Mouse (Mus musculus) limb, embryonic 11.5 days (tissue): ENCODE results near the gene Mfsd7a. TPM values are rescaled to one million over a fixed set of nuclear protein-coding genes. Genes with fewer than 3 reads are reported as not detected.

Experiments
- ATAC-seq: fragments of 200-750 bp; cut with Nextera tagmentation; 2 replicates; pipeline ENCODE4 v1.8.0; 2017; ENCODE audit warnings: low read depth; ENCODE audit not compliant: insufficient number of reproducible peaks, low FRiP score, low TSS enrichment
- DNase-seq: peaks from one replicate; pipeline ENCODE4 v3.0.0-alpha.2; 2015; ENCODE audit warnings: low spot score
- H3K27ac ChIP-seq: fragments of 300-500 bp; sonication (generic); replicated peaks from 2 replicates; pipeline ENCODE4 v1.5.1; 2014; ENCODE audit warnings: low read depth, mild to moderate bottlenecking, low read length
- H3K27me3 ChIP-seq: fragments of 300-500 bp; sonication (generic); 2 replicates; pipeline ENCODE4 v1.6.1; 2014; ENCODE audit warnings: mild to moderate bottlenecking, low read length, mixed read lengths; ENCODE audit not compliant: control insufficient read depth, insufficient read depth
- H3K36me3 ChIP-seq: fragments of 300-500 bp; sonication (generic); 2 replicates; pipeline ENCODE4 v1.6.1; 2014; ENCODE audit warnings: mild to moderate bottlenecking, low read length, moderate library complexity, mixed read lengths; ENCODE audit not compliant: control insufficient read depth, insufficient read depth
- H3K4me1 ChIP-seq: fragments of 300-500 bp; sonication (generic); 2 replicates; pipeline ENCODE4 v1.6.1; 2014; ENCODE audit warnings: low read length, mixed read lengths; ENCODE audit not compliant: control insufficient read depth, insufficient read depth
- H3K4me2 ChIP-seq: fragments of 300-500 bp; sonication (generic); 2 replicates; pipeline ENCODE4 v1.6.1; 2014; ENCODE audit warnings: low read depth, mild to moderate bottlenecking, moderate library complexity; ENCODE audit not compliant: severe bottlenecking
- H3K4me3 ChIP-seq: fragments of 300-500 bp; sonication (generic); 2 replicates; pipeline ENCODE4 v1.5.1; 2014; ENCODE audit warnings: low read depth, low read length
- H3K9ac ChIP-seq: fragments of 300-500 bp; sonication (generic); 2 replicates; pipeline ENCODE4 v1.6.1; 2014; ENCODE audit warnings: mild to moderate bottlenecking, low read length
- H3K9me3 ChIP-seq: fragments of 300-500 bp; sonication (generic); 2 replicates; pipeline ENCODE4 v1.6.1; 2016; ENCODE audit warnings: low read length; ENCODE audit not compliant: control insufficient read depth
- WGBS: fragments of 180-500 bp; shearing (Covaris S2); extraction: QIAGEN DNeasy Blood & Tissue Kit; methylation state at CpG from one replicate; pipeline ENCODE4 v1.1.7; 2014; 5-methylcytosine and 5-hydroxymethylcytosine counted together
- polyA plus RNA-seq: library from polyadenylated mRNA; unstranded; fragments of >200 nt; fragmentation: Nextera tagmentation; extraction: Ambion mirVana; gene quantifications from 2 replicates; pipeline ENCODE4 v1.2.1, GENCODE M21; 2014

Mfsd7a gene
- polyA plus RNA-seq, 1 experiment from 2014 or later = 0.15 TPM

DNA sequence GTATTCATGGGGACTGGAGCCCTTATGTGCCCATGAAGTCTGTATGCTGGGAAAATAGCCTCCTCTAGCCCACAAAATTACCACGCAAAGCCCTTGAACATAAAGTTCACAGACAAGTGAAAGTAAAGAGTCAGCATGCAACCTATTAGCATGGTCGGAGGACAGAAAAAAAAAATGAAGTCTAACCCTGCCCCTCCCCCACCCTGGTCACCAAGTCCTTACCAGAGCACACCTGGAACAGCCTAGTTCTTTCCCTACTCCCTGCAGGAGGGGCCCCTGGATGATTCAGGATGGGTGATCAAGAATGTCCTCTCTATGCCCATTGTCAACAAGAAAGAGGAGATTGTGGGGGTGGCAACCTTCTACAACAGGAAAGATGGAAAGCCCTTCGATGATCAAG is 25.9 kb downstream of the Mfsd7a start:
- ATAC-seq (no peak), DNase-seq (no peak)
- Histone ChIP-seq H3K36me3 (no peaks in the 10 kb centered on the region), H3K9me3 (no peaks in the 10 kb centered on the region), H3K27me3 (no peaks in the 10 kb centered on the region), H3K9ac (no peak overlapping the region), H3K4me1 (no peaks in the 10 kb centered on the region), H3K4me2 (no peak overlapping the region), H3K27ac (no peak overlapping the region), H3K4me3 (no peak overlapping the region)
- 77% methylated on average over 3 of the region's 3 CpGs for WGBS

DNA sequence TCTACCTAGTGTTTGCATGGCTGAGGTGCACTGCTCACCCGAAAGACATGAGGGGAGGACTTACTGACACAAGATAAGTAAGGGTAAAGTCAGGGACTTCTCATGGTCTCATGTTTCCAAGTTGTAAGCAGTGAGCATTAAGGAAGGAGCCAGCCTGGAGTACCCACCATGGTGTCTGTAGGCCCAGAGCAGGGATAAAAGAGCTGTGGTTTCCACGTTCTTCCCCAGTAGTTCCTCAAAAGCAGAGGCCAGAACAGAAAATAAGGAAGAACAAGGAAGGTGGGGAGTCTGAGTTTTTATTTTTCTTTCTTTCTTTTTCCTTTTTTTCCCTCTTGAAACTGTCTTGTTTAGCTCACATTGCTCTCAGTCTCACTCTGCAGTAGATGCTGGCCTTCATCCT is 34.0 kb downstream of the Mfsd7a start:
- 72% methylated on average over 2 of the region's 2 CpGs for WGBS
- H3K4me2 ChIP-seq = no peak overlapping the region
- H3K27ac ChIP-seq = no peak overlapping the region
- no peaks in the 10 kb centered on the region for H3K9me3 ChIP-seq
- no peaks in the 10 kb centered on the region for H3K27me3 ChIP-seq
- DNase-seq = no peak
- H3K36me3 ChIP-seq = no peaks in the 10 kb centered on the region
- ATAC-seq = no peak
- no peaks in the 10 kb centered on the region for H3K4me1 ChIP-seq
- H3K9ac ChIP-seq = no peak overlapping the region
- H3K4me3 ChIP-seq = no peak overlapping the region

DNA sequence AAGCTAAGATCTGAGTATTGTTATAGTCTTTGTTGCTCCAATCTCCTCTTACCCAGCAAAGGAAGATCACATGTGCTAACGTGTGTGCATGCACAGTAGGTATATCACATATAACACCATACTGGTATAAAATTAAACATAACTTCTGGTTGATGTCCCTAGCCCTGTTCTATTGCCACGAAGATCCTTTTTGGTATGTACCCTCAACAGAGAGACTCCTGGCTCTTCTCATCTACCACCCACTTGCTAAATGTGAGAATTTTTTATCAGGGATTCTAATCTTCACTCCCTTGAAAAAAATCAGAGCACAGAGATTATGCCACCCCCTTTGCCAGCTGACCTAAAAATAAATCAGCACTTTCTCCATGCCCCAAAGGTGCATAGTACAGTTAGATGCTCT is 41.7 kb downstream of the Mfsd7a start:
- Histone ChIP-seq H3K9ac (no peak overlapping the region), H3K36me3 (no peaks in the 10 kb centered on the region), H3K27ac (no peak overlapping the region), H3K9me3 (no peaks in the 10 kb centered on the region), H3K4me2 (no peak overlapping the region), H3K4me3 (no peak overlapping the region), H3K4me1 (no peaks in the 10 kb centered on the region), H3K27me3 (no peaks in the 10 kb centered on the region)
- ATAC-seq = no peak
- DNase-seq = no peak
- WGBS = 77% methylated on average over 2 of the region's 2 CpGs

DNA sequence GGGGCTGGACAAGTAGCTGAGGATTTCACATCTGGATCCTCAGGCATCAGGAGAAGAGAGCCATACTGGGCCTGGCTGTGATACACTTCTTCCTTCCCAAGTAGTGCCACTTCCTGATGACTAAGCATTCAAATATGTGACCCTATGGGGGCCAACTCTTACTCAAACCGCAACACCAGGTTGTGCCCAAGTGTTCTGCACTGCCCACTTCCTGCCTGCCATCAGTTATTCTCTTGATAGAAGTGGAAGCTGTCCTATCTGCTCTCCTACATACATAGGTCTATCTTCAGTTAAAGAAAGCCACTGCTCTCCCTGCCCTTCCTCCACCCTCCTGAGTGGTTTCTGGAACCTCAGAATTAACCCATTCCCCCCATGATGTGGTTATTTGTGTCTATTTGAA is 43.2 kb downstream of the Mfsd7a start:
- no peaks in the 10 kb centered on the region for H3K36me3 ChIP-seq
- no peaks in the 10 kb centered on the region for H3K4me1 ChIP-seq
- no peak overlapping the region for H3K27ac ChIP-seq
- ATAC-seq (no peak), DNase-seq (no peak)
- no peak overlapping the region for H3K4me3 ChIP-seq
- no peaks in the 10 kb centered on the region for H3K9me3 ChIP-seq
- no peak overlapping the region for H3K9ac ChIP-seq
- H3K27me3 ChIP-seq = no peaks in the 10 kb centered on the region
- no peak overlapping the region for H3K4me2 ChIP-seq
- WGBS = 68% methylated on average over 1 of the region's 1 CpGs

DNA sequence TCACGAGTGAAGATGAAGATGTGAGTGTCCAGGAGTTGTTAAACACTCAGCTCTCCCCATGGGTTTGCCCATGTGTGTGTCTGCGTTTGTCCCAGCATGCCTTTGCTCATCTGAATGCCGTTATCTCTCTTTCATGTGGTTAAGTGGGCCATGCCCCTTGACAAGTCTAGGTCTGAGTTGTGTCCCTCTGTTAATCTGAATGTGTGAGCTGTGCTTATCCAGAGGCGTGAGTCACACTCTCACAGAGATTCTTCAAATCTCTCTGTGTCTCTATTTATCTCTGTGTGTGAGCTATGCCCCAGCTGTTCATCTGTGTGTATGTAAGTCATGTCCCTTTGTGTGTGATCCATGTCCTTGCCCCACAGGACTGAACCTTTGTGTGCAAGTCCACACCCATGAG is 45.2 kb downstream of the Mfsd7a start:
- ATAC-seq = no peak
- H3K4me2 ChIP-seq = no peak overlapping the region
- WGBS = 76% methylated on average over 4 of the region's 4 CpGs
- no peaks in the 10 kb centered on the region for H3K4me1 ChIP-seq
- no peaks in the 10 kb centered on the region for H3K36me3 ChIP-seq
- no peaks in the 10 kb centered on the region for H3K27me3 ChIP-seq
- DNase-seq = no peak
- H3K9me3 ChIP-seq = no peaks in the 10 kb centered on the region
- no peak overlapping the region for H3K4me3 ChIP-seq
- H3K9ac ChIP-seq = no peak overlapping the region
- no peak overlapping the region for H3K27ac ChIP-seq

Other genes starting within 250 kb of the Mfsd7a start
- 53.0 and 58.0 TPM in 2 replicates for gene Dr1, start 180.0 kb downstream of the Mfsd7a start, polyA plus RNA-seq
- gene Pigg, start 136.3 kb downstream of the Mfsd7a start, polyA plus RNA-seq = 3.1 and 3.6 TPM in 2 replicates
- gene Gm42517, start 81.0 kb downstream of the Mfsd7a start, polyA plus RNA-seq = not detected in 2 replicates
- gene Pde6b, start 60.5 kb downstream of the Mfsd7a start, polyA plus RNA-seq = 0.13 and 0.34 TPM in 2 replicates
- 470 and 484 TPM in 2 replicates for gene Atp5k, start 14.4 kb downstream of the Mfsd7a start, polyA plus RNA-seq
- gene Pcgf3, start 12.3 kb upstream of the Mfsd7a start, polyA plus RNA-seq = 29.1 TPM in 2 replicates
- 0.17 TPM in 1 of 2 replicates, not detected in the other for gene Cplx1, start 101.1 kb upstream of the Mfsd7a start, polyA plus RNA-seq
- 45.9 and 46.4 TPM in 2 replicates for gene Gak, start 180.9 kb upstream of the Mfsd7a start, polyA plus RNA-seq
- 16.5 and 18.3 TPM in 2 replicates for gene Tmem175, start 180.9 kb upstream of the Mfsd7a start, polyA plus RNA-seq
- 14.3 and 14.5 TPM in 2 replicates for gene Idua, start 211.4 kb upstream of the Mfsd7a start, polyA plus RNA-seq
- 8.5 and 11.3 TPM in 2 replicates for gene Dgkq, start 220.8 kb upstream of the Mfsd7a start, polyA plus RNA-seq
- gene Slc26a1, start 226.7 kb upstream of the Mfsd7a start, polyA plus RNA-seq = 0.55 and 0.84 TPM in 2 replicates
- gene Fgfrl1, start 243.5 kb upstream of the Mfsd7a start, polyA plus RNA-seq = 38.1 and 46.0 TPM in 2 replicates